Mouse (Mus musculus) kidney, postnatal 4 days (tissue): Measurements from ENCODE around the gene 6720489N17Rik.
"Not testable (repeated sequence)": the region's sequence is repeated elsewhere in the genome, so short reads cannot be mapped to it uniquely, and the experiment has no call there.

Source experiments
- DNase-seq, 2 experiments: peaks; one replicate each; pipeline ENCODE4 v3.0.0; 2021; ENCODE audit warnings: mixed read lengths in 2 of 2

Gene 6720489N17Rik

DNA sequence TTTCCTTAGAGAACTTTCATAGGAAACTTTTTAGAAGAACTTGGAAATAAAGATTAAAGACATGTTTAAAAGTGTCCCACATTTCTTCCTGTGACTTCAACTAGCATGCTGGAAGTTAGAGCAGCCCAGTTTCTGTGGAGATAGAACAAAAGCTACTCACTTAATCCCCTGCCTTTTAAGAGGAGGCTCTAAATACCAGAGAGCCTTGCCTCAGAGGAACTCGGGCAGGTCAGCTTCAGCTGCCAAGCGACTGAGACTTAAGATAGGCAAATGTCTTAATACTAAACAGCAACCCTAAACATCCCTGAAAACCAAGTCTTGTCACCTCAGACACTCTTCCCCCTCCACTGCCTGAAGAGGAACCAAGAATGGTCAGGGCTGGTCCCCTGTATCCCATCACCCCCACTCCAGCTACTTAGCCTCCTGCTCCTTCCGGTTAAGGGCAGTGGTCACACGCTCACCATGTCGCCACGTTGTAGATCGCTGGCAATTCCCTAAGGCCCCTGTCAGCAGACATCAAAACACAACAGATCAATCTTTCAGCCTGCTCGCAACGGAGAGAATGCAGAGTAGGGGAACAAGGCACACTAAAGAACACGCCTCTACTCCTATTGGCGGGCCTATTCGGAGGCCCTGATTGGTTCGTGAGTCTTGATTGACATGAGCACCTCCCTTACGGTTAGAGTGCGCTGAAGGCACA lies at the start of gene 6720489N17Rik:
6720489N17Rik (minus strand) TSS at position 606 of the 700 bp plus-strand sequence.
- peak; percentile 81 to 87 for DNase-seq

GRCm38 (mm10) chr13:62653369-62653743 lies 29.4 kb upstream of the 6720489N17Rik start:
- no peak for DNase-seq

GRCm38 (mm10) chr13:62652681-62653368 lies 28.8 kb upstream of the 6720489N17Rik start:
- peak; percentile 56 to 76 for DNase-seq

DNA sequence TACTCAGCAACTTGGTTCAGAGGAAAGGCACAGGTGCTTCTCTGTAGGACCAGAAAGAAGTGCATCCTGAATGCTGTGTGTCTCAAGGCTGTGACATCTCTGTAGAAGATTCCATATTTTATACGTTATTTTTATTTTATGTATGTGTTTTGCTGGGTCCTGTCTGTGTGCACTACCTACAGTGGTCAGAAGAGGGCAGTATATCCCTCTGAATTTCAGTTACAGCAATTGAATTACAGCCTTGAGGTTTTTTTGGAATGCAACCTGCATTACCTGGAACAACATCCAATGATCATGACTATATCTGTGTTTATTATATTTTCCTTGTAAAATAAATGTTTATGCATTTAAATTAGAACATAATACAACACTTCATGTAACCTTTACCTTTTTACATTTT lies 3.1 kb upstream of the 6720489N17Rik start:
- peak; percentile 4 to 12 for DNase-seq

- DNase-seq = not testable (repeated sequence)
Measured at GRCm38 (mm10) chr13:62624277-62624665, 289 bp upstream of the 6720489N17Rik start.

DNA sequence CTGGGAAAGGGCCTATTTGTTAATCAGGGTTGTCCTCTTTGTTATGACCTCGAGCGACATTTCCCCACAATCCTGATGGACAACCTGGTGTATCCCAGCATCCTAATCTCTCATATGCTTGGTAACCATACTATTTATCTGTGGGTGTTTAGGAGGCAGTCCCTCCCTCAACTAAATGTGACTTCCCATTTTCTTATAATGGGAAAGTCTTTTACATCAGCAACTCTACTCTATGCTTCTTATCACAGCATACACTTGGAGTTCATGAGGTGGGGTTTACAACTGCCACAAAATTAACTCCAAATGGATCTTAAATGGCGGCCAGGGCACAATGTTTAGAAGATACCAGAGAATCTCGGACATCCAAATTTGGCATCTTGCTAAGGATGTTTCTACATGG lies 6.5 kb downstream of the 6720489N17Rik start:
- not testable (repeated sequence) for DNase-seq

GRCm38 (mm10) chr13:62571099-62571498 lies 52.9 kb downstream of the 6720489N17Rik start, which contains the start of gene Zfp934:
Gene Zfp934 (minus strand): TSS chr13:62571199.
- DNase-seq = not testable (repeated sequence)

GRCm38 (mm10) chr13:62561696-62562095 lies 62.3 kb downstream of the 6720489N17Rik start:
- peak; percentile 6 to 19 for DNase-seq

DNA sequence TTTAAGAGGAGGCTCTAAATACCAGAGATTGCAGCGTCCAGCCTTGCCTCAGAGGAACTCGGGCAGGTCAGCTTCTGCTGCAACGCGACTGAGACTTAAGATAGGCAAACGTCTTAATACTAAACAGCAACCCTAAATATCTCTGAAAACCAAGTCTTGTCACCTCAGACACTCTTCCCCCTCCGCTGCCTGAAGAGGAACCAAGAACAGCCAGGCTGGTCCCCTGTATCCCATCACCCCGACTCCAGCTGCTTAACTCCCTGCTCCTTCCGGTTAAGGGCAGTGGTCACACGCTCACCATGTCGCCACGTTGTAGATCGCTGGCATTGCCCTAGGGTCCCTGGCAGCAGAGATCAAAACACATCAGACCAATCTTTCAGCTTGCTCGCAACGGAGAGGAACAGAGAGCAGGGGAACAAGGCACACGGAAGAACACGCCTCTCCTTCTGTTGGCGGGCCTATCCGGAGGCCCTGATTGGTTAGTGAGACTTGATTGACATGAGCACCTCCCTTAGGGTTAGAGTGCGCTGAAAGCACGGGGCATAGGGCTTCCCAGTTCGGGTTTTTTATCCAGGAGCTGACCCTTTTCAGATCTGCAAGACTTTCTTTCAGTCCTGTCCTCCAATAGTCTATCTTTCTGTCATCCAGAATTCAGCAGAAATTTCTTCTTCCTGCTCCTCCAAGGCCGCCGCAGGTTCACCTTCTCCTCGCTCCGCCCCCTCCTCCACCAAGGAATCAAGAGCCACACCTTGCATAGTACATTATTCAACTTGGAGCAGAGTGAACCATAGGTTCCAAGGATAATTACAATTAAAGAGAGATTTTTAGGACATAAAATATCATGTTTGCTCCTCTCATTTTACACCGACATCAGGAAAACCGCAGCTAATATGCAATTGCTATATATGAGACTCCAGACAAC lies 65.5 kb downstream of the 6720489N17Rik start, which contains the start of gene Zfp935:
Zfp935 (minus strand) TSS at position 323 of the 922 bp plus-strand sequence.
- peak; percentile 67 to 79 for DNase-seq
